Comparison of ENCODE assay signal across 8 mouse cellular contexts in the genomic region with DNA sequence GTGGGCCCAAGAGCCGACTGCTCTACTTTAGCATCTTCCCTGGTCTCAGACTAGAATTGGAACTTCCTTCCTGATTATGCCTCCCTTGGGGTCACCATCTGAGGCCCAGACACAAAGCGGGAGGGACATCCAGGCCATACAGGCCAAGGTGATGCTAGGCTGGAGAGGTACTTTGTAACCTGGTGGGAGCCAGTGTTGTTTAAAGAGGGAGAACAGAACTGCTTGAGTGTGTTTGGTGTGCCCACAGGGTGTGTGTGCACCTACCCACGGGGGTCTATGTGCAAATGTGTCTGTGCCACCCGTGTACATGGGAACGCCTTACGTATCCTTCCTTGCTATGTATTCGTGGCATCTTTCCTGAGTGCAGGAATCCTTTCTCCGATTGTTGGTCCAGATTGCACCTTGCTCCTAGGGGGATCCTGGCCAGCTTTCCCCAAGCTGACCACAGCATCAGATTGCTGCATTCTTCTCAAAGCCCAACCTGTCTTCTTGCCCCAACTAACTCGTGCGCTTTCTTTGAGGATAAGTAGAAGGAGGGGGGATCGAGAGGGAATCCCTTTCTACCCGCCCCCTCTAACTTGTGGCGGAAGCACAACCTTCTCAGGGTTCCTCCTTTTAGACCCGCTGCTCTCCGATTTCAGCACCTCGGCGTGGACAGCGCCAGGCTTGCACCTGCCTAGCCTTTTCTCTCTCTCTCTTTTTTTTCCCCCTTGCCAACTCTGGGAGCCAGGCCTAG.
A peak's percentile ranks its signal among the peaks of the same experiment; 100 is the strongest.
DNase-seq lines count a peak whose midpoint lies in the region; ATAC-seq and TF ChIP-seq lines count a peak whose summit lies in the region.

No protein-coding gene starts in this region.

- no peak for TF ChIP-seq CTCF in liver, postnatal 0 days (IDR thresholded peaks at IDR 0.05; ENCODE audit: low read depth)

- H3K4me1 ChIP-seq in forebrain, embryonic 16.5 days (replicated peaks; ENCODE audit: control insufficient read depth, insufficient read depth, low read length), result peaks cover 20% of the 10 kb centered on the region
- H3K4me1 ChIP-seq in hindbrain, embryonic 16.5 days (ENCODE audit: control insufficient read depth, insufficient read depth, low read depth, low read length), result peaks cover 12% of the 10 kb centered on the region
- no peaks in the 10 kb centered on the region; the same call in 1 of the 2 replicates for H3K4me1 ChIP-seq in liver, postnatal 0 days (ENCODE audit: insufficient read depth)

- ATAC-seq in forebrain, embryonic 16.5 days, result no peak
- ATAC-seq in hindbrain, embryonic 16.5 days, result no peak
- no peak for ATAC-seq in liver, postnatal 0 days

- H3K27ac ChIP-seq in forebrain, embryonic 16.5 days (ENCODE audit: low read length), result no peak overlapping the region
- H3K27ac ChIP-seq in hindbrain, embryonic 16.5 days (ENCODE audit: low read depth, low read length), result no peak overlapping the region
- H3K27ac ChIP-seq in liver, postnatal 0 days (ENCODE audit: low read depth), result no peak overlapping the region

- 0 out of 2 replicates have a peak, but pooled peaks cover 2% of the 10 kb centered on the region for H3K27me3 ChIP-seq in forebrain, embryonic 16.5 days (replicated peaks; ENCODE audit: control insufficient read depth, insufficient read depth, low read length)
- H3K27me3 ChIP-seq in hindbrain, embryonic 16.5 days (replicated peaks; ENCODE audit: control insufficient read depth, insufficient read depth, low read length), result no peaks in the 10 kb centered on the region
- peaks cover 43% of the 10 kb centered on the region for H3K27me3 ChIP-seq in liver, postnatal 0 days (ENCODE audit: insufficient read depth, low read length)

- peak overlapping the region; percentile 67 for H3K4me3 ChIP-seq in forebrain, embryonic 16.5 days (replicated peaks; ENCODE audit: low read length)
- H3K4me3 ChIP-seq in hindbrain, embryonic 16.5 days (ENCODE audit: low read length), result peak overlapping the region; percentile 58
- no peak overlapping the region for H3K4me3 ChIP-seq in liver, postnatal 0 days (ENCODE audit: low read depth, low read length)

- 15% methylated on average over 18 of the region's 18 CpGs for WGBS in forebrain, embryonic 16.5 days
- 15% methylated on average over 18 of the region's 18 CpGs for WGBS in hindbrain, embryonic 16.5 days
- 13% methylated on average over 18 of the region's 18 CpGs for WGBS in liver, postnatal 0 days (ENCODE audit: insufficient replicate concordance)

- H3K9me3 ChIP-seq in forebrain, embryonic 16.5 days (ENCODE audit: control insufficient read depth, low read length), result no peaks in the 10 kb centered on the region
- no peaks in the 10 kb centered on the region for H3K9me3 ChIP-seq in hindbrain, embryonic 16.5 days (ENCODE audit: control insufficient read depth, low read length)
- no peaks in the 10 kb centered on the region for H3K9me3 ChIP-seq in liver, postnatal 0 days (ENCODE audit: low read length)

- peak overlapping the region; percentile 83 for H3K4me2 ChIP-seq in forebrain, embryonic 16.5 days (ENCODE audit: low read length)
- peak overlapping the region; percentile 97 for H3K4me2 ChIP-seq in hindbrain, embryonic 16.5 days (ENCODE audit: low read length)
- H3K4me2 ChIP-seq in liver, postnatal 0 days (ENCODE audit: low read depth, low read length), result no peak overlapping the region

- H3K36me3 ChIP-seq in forebrain, embryonic 16.5 days (ENCODE audit: control insufficient read depth, insufficient read depth), result no peaks in the 10 kb centered on the region
- H3K36me3 ChIP-seq in hindbrain, embryonic 16.5 days (ENCODE audit: control insufficient read depth, insufficient read depth, low read length), result no peaks in the 10 kb centered on the region
- no peaks in the 10 kb centered on the region for H3K36me3 ChIP-seq in liver, postnatal 0 days (replicated peaks; ENCODE audit: insufficient read depth, low read length)

- H3K9ac ChIP-seq in forebrain, embryonic 16.5 days (replicated peaks; ENCODE audit: low read depth, low read length), result peak overlapping the region; percentile 82
- peak overlapping the region; percentile 84; the same call in 1 of the 2 replicates for H3K9ac ChIP-seq in hindbrain, embryonic 16.5 days (ENCODE audit: low read depth, low read length)
- no peak overlapping the region for H3K9ac ChIP-seq in liver, postnatal 0 days (replicated peaks)

- TF ChIP-seq EP300 in liver, postnatal 0 days (IDR thresholded peaks at IDR 0.05; ENCODE audit: low read depth), result no peak

- peak; percentile 55 for DNase-seq in ovary, postnatal 10 days (ENCODE audit: low spot score)
- no peak for DNase-seq in ovary, adult 18-20 months (ENCODE audit: low spot score)
- peak; percentile 71 for DNase-seq in cerebellum, adult 11-12 months
- DNase-seq in liver, postnatal 0 days, result peak; percentile 72
- DNase-seq in ovary, postnatal 14 days (ENCODE audit: low spot score), result peak; percentile 64
- no peak for DNase-seq in layer of hippocampus, adult 18-20 months (ENCODE audit: low spot score in 2 of 2)

Comparison
In these comparisons a context has a peak if more than half of its experiments do, and no peak if none do; other contexts are left out.
1. DNase-seq: peak in ovary, postnatal 10 days (single experiment), cerebellum, adult 11-12 months (single experiment), liver, postnatal 0 days (single experiment) and ovary, postnatal 14 days (single experiment); none in ovary, adult 18-20 months (single experiment) and layer of hippocampus, adult 18-20 months (0 of 2).